Mouse (Mus musculus) hindbrain, embryonic 16.5 days (tissue): ENCODE measurements around the gene Tmem117. TPM values are rescaled to one million over a fixed set of nuclear protein-coding genes. Genes with fewer than 3 reads are reported as not detected.

ENCODE experiments used
- ATAC-seq: fragments of 200-750 bp; cut with Nextera tagmentation; 2 replicates; pipeline ENCODE4 v1.8.0; 2017; ENCODE audit warnings: moderate TSS enrichment, moderate library complexity
- H3K27ac ChIP-seq: fragments of 300-500 bp; sonication (generic); 2 replicates; pipeline ENCODE4 v1.5.1; 2014; ENCODE audit warnings: low read depth, mild to moderate bottlenecking, control low read depth, low read length, moderate library complexity
- H3K27me3 ChIP-seq: fragments of 300-500 bp; sonication (generic); replicated peaks from 2 replicates; pipeline ENCODE4 v1.6.1; 2014; ENCODE audit warnings: low read length; ENCODE audit not compliant: control insufficient read depth, insufficient read depth
- H3K36me3 ChIP-seq: fragments of 300-500 bp; sonication (generic); 2 replicates; pipeline ENCODE4 v1.6.1; 2014; ENCODE audit warnings: mild to moderate bottlenecking, low read length, moderate library complexity, mixed read lengths; ENCODE audit not compliant: control insufficient read depth, insufficient read depth
- H3K4me1 ChIP-seq: fragments of 300-500 bp; sonication (generic); 2 replicates; pipeline ENCODE4 v1.6.1; 2014; ENCODE audit warnings: low read depth, low read length; ENCODE audit not compliant: control insufficient read depth, insufficient read depth
- H3K4me2 ChIP-seq: fragments of 300-500 bp; sonication (generic); 2 replicates; pipeline ENCODE4 v1.6.1; 2014; ENCODE audit warnings: mild to moderate bottlenecking, low read length, control low read depth, moderate library complexity
- H3K4me3 ChIP-seq: fragments of 300-500 bp; sonication (generic); 2 replicates; pipeline ENCODE4 v1.5.1; 2014; ENCODE audit warnings: mild to moderate bottlenecking, low read length, control low read depth, moderate library complexity
- H3K9ac ChIP-seq: fragments of 300-500 bp; sonication (generic); 2 replicates; pipeline ENCODE4 v1.6.1; 2014; ENCODE audit warnings: low read depth, mild to moderate bottlenecking, control low read depth, low read length, moderate library complexity
- H3K9me3 ChIP-seq: fragments of 300-500 bp; sonication (generic); 2 replicates; pipeline ENCODE4 v1.6.1; 2014; ENCODE audit warnings: mild to moderate bottlenecking, low read length, moderate library complexity; ENCODE audit not compliant: control insufficient read depth
- WGBS: fragments of 180-500 bp; shearing (Covaris S2); extraction: QIAGEN DNeasy Blood & Tissue Kit; methylation state at CpG from one replicate; pipeline ENCODE4 v1.1.7; 2014; 5-methylcytosine and 5-hydroxymethylcytosine counted together
- polyA plus RNA-seq: library from polyadenylated mRNA; unstranded; fragments of >200 nt; fragmentation: Nextera tagmentation; extraction: Ambion mirVana; gene quantifications from 2 replicates; pipeline ENCODE4 v1.2.1, GENCODE M21; 2015

Gene Tmem117
- polyA plus RNA-seq, 1 experiment from 2014 or later: 13.9 TPM

DNA sequence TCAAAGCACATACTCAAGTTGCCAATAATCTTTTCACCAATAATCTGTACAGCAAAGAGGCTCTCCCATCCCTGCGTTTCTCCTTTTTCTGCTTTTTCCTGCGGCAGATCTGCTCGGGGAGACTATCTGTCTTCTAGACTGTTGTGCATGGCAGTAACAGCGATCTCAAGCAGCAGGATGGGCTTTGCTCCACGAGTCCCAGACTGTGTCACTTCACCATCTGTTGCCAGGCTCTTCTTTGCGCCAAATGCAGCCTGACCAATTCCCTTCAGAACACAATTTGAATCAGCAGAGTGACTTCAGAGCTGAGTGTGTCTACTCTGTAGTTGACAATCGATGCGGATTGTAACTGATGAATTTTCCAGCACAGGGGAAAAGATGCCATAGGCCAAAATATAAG, 415.0 kb downstream of the Tmem117 start:
- Histone ChIP-seq H3K9me3 (no peaks in the 10 kb centered on the region), H3K27ac (peak overlapping the region; percentile 51; the same call in 1 of the 2 replicates), H3K4me2 (no peak overlapping the region), H3K9ac (no peak overlapping the region), H3K27me3 (no peaks in the 10 kb centered on the region), H3K4me3 (no peak overlapping the region), H3K36me3 (no peaks in the 10 kb centered on the region), H3K4me1 (peaks cover 4% of the 10 kb centered on the region; the same call in 1 of the 2 replicates)
- peak; percentile 76 for ATAC-seq
- 58% methylated on average over 8 of the region's 8 CpGs for WGBS

DNA sequence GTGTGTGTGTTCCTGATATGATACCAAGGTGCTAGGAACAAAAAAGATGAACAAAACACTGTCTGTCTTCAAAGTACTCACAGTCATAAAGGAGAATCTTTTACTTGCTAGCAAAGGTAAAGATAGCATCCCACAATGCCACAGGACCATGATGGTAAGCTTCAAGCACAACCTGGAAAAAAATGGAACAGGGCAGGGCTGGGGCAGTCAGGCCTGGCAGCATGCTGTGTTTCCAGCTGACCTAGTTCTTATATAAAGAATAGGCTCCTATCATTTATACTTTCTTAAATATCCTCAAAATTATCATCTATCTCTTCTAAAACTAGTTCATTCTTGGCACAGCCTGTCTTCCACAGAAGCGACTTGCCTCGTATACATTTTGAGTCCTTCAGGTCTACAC, 418.5 kb downstream of the Tmem117 start:
- Histone ChIP-seq H3K27me3 (no peaks in the 10 kb centered on the region), H3K36me3 (no peaks in the 10 kb centered on the region), H3K4me3 (no peak overlapping the region), H3K4me2 (no peak overlapping the region), H3K4me1 (peaks cover 4% of the 10 kb centered on the region; the same call in 1 of the 2 replicates), H3K27ac (no peak overlapping the region), H3K9me3 (no peaks in the 10 kb centered on the region), H3K9ac (no peak overlapping the region)
- 80% methylated on average over 2 of the region's 2 CpGs for WGBS
- ATAC-seq: no peak

DNA sequence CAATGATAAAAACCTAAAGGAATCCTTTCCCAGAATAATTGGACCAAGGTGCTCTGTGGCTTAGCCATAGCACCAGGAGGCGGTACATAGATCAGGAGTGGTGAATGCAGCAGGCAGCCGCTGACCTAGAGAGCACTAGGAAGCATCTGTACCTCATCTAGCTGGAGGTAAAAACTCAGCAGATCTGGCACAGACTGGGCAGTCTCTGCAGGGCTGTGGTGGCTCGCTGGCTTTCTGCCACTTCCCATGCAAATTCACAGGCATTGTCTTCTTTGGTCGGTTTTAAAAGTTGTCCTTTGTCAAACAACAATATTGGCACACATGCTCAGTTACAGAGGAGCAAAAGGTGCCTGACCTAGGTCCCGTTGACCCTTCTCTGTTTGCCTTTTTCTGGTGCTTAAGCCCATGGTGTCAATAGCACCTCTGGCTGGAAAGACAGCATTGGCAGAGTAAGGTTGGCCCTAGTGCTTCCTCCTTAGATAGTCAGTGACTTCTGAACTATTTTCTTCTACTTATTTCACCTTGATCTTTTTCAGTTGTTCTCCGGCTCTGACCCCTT, 420.2 kb downstream of the Tmem117 start:
- WGBS: 59% methylated on average over 6 of the region's 6 CpGs
- no peak overlapping the region for H3K27ac ChIP-seq
- no peak overlapping the region for H3K9ac ChIP-seq
- no peaks in the 10 kb centered on the region for H3K9me3 ChIP-seq
- no peak for ATAC-seq
- no peak overlapping the region for H3K4me3 ChIP-seq
- H3K27me3 ChIP-seq: no peaks in the 10 kb centered on the region
- no peak overlapping the region for H3K4me2 ChIP-seq
- H3K4me1 ChIP-seq: no peaks in the 10 kb centered on the region
- no peaks in the 10 kb centered on the region for H3K36me3 ChIP-seq

DNA sequence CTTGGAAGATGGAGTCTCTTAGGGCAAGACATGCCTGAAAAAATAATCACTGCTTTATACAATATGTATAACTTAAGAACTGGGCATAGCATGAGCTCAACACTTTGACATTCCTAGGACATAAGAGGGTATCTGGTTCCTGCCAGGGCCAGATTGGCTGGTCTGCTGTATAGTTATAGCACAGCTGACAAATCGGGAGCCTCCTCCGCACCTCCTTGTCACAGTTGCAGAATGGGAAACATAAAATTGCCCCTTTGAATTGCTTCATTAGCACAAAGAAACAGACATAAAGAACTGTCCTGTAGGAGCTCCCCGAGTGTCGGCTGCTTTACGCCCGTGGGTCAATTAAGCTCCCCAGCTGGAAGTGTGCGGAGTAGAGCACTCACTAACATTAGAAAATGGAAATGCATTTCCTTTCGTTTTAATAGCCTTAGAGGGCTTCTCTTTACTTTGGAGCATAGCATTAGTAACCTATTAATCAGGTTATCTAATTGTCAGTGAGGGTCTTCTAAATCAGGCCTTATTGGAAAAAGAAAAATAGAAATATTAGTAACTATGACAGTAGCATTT, 426.1 kb downstream of the Tmem117 start:
- ATAC-seq: no peak
- H3K9me3 ChIP-seq: no peaks in the 10 kb centered on the region
- no peaks in the 10 kb centered on the region for H3K36me3 ChIP-seq
- H3K9ac ChIP-seq: no peak overlapping the region
- H3K27ac ChIP-seq: no peak overlapping the region
- no peak overlapping the region for H3K4me3 ChIP-seq
- WGBS: 41% methylated on average over 8 of the region's 8 CpGs
- H3K27me3 ChIP-seq: no peaks in the 10 kb centered on the region
- H3K4me2 ChIP-seq: no peak overlapping the region
- H3K4me1 ChIP-seq: no peaks in the 10 kb centered on the region

DNA sequence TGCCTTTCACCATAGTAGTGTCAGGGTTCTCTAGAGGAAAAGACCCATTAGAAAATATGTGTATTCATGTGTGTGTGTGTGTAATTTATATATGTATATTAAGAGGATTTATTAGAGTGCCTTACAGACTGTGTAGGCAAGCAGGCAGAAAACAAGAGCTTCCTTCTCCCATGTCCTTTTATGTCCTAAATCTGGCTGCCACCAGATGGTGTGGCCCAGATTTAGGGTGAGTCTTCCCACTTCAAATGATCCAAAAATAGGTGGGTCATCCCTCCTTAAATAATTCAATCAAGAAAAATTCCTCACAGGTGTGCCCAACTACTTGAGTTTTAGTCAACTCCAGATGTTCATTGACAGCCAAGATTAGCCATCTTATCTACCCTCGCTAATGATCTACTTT, 439.0 kb downstream of the Tmem117 start:
- no peaks in the 10 kb centered on the region for H3K9me3 ChIP-seq
- no peak for ATAC-seq
- H3K9ac ChIP-seq: no peak overlapping the region
- H3K27me3 ChIP-seq: no peaks in the 10 kb centered on the region
- no peak overlapping the region for H3K27ac ChIP-seq
- H3K4me3 ChIP-seq: no peak overlapping the region
- no peaks in the 10 kb centered on the region; the same call in 1 of the 2 replicates for H3K4me1 ChIP-seq
- no peaks in the 10 kb centered on the region for H3K36me3 ChIP-seq
- H3K4me2 ChIP-seq: no peak overlapping the region
- WGBS: 100% methylated on average over 1 of the region's 1 CpGs

DNA sequence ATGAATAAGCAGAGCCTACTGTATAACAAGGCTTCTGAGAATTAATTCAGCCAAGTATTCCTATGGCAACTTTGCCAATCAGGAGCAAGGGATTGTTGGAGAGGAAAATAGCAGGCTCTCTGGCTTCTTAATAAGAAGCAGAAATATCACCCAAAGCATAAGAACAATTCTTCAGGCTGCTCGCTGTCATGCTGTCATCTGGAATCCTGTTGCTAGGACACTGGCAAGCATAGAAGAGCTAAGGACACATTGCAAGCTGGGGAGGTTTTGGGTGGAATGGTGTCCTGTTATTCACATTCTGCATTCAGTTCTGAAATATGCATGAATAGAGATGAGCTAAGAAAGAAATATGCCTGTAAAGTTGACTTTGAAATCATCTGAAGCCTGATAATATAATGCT, 439.8 kb downstream of the Tmem117 start:
- WGBS: 58% methylated on average over 1 of the region's 1 CpGs
- no peaks in the 10 kb centered on the region; the same call in 1 of the 2 replicates for H3K4me1 ChIP-seq
- no peak for ATAC-seq
- H3K4me3 ChIP-seq: no peak overlapping the region
- no peak overlapping the region for H3K9ac ChIP-seq
- no peaks in the 10 kb centered on the region for H3K36me3 ChIP-seq
- no peak overlapping the region for H3K27ac ChIP-seq
- H3K9me3 ChIP-seq: no peaks in the 10 kb centered on the region
- H3K4me2 ChIP-seq: no peak overlapping the region
- no peaks in the 10 kb centered on the region for H3K27me3 ChIP-seq

DNA sequence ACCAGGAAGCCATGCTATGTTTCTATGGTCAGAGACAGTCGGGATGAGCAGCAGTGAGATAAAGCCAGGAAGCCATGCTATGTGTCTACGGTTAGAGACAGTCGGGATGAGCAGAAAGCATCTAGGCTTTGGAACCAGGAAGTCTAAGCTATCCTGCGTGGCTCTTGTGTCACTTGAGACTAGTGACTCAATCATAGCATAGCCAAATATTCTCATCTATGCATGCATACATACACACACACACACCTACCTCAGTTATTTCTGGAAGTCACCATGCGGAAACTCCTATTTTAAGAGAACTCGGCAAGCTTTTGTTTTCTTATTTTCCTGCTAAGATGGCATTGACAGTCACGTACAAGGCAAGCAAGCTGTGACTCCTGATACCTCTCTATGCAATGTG, 441.8 kb downstream of the Tmem117 start:
- Histone ChIP-seq H3K4me1 (peaks cover 2% of the 10 kb centered on the region), H3K4me2 (no peak overlapping the region), H3K4me3 (no peak overlapping the region), H3K9me3 (no peaks in the 10 kb centered on the region), H3K27ac (no peak overlapping the region), H3K27me3 (no peaks in the 10 kb centered on the region), H3K9ac (no peak overlapping the region), H3K36me3 (no peaks in the 10 kb centered on the region)
- ATAC-seq: no peak
- 94% methylated on average over 7 of the region's 7 CpGs for WGBS

DNA sequence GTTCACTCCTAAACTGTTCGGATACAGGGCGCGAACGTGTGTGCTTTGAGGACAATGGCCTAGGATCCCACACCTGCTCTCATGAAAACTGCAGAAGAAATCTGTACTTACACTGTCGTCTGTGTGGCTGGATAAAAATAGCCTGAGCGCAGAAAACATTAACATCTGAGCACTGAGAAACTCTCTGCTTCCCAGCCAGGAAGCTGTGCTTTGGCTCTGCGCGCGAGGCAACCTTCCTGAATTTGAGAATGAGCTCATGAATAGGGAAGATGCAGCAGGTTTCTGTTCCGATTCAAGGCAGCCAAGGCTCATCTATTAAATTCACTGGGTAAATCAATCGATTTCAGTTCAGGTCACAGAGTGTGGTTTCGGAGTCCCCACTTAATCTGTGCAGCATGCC, 446.3 kb downstream of the Tmem117 start:
- WGBS: 53% methylated on average over 12 of the region's 12 CpGs
- no peak overlapping the region for H3K9ac ChIP-seq
- no peaks in the 10 kb centered on the region for H3K36me3 ChIP-seq
- ATAC-seq: 0 out of 2 replicates have a peak, but pooled peaks have one; percentile 20
- no peak overlapping the region for H3K4me3 ChIP-seq
- no peaks in the 10 kb centered on the region for H3K27me3 ChIP-seq
- no peak overlapping the region for H3K4me2 ChIP-seq
- no peak overlapping the region for H3K27ac ChIP-seq
- 0 out of 2 replicates have a peak, but pooled peaks cover 4% of the 10 kb centered on the region for H3K9me3 ChIP-seq
- H3K4me1 ChIP-seq: peaks cover 2% of the 10 kb centered on the region; the same call in 1 of the 2 replicates

DNA sequence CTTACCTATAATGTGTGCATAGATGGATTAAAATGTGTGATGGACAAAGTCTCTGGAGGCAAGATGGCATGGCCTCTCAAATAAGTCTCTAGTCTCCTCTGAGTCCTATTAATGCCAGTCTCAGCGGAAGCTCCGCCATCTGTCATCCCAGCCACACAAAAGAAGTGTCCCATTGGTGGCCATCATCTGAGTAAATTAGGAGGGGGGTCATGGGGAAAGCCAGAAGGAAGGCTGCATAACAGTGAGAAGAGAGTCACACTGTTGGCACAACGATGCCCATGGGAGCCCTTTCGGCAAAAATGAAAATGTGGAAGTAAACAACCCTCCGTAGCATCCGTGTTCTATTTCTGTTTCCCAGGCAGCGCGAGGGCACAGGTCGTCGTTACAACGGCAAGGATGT, 452.6 kb downstream of the Tmem117 start:
- H3K9me3 ChIP-seq: 0 out of 2 replicates have a peak, but pooled peaks cover 4% of the 10 kb centered on the region
- no peak overlapping the region for H3K27ac ChIP-seq
- WGBS: 46% methylated on average over 11 of the region's 11 CpGs
- no peak overlapping the region for H3K9ac ChIP-seq
- no peak overlapping the region for H3K4me3 ChIP-seq
- peak; percentile 34; the same call in 1 of the 2 replicates for ATAC-seq
- H3K4me1 ChIP-seq: peaks cover 4% of the 10 kb centered on the region; the same call in 1 of the 2 replicates
- no peaks in the 10 kb centered on the region for H3K36me3 ChIP-seq
- no peaks in the 10 kb centered on the region for H3K27me3 ChIP-seq
- H3K4me2 ChIP-seq: peak overlapping the region; percentile 23
